ENCODE assay signal across 9 mouse cellular contexts in genomic region chr13:96983251-96984126, GRCm38 (mm10). TPM values are rescaled to one million over a fixed set of nuclear protein-coding genes. Genes with fewer than 3 reads are reported as not detected.
DNase-seq lines count a peak whose midpoint lies in the region; ATAC-seq and TF ChIP-seq lines count a peak whose summit lies in the region.
"Had no signal": no experiment of that assay in that cellular context is flagged by ENCODE, and none has a peak within 500 bp of the region (broad histone marks: within the 10 kb centered on the region; RNA-seq: fewer than 3 reads in every experiment).

No protein-coding gene starts in this region.

- 50% methylated on average over 26 of the region's 26 CpGs for WGBS in heart, embryonic 12.5 days
- WGBS in lung, postnatal 0 days, result 36% methylated on average over 26 of the region's 26 CpGs

- H3K4me2 ChIP-seq in heart, embryonic 12.5 days, result peak overlapping the region; percentile 49
- peak overlapping the region; percentile 42 for H3K4me2 ChIP-seq in lung, postnatal 0 days (replicated peaks; ENCODE audit: low read depth, low read length)
- H3K4me2 ChIP-seq: midbrain, embryonic 12.5 days had no signal

- H3K4me3 ChIP-seq in heart, embryonic 12.5 days, result no peak overlapping the region
- H3K4me3 ChIP-seq in lung, postnatal 0 days (ENCODE audit: low read depth, low read length), result no peak overlapping the region
- H3K4me3 ChIP-seq: midbrain, embryonic 12.5 days had no signal

- no peak for TF ChIP-seq CTCF in lung, postnatal 0 days (IDR thresholded peaks at IDR 0.05)

- no peaks in the 10 kb centered on the region for H3K36me3 ChIP-seq in heart, embryonic 12.5 days
- H3K36me3 ChIP-seq in lung, postnatal 0 days (ENCODE audit: insufficient read depth, low read length), result no peaks in the 10 kb centered on the region
- H3K36me3 ChIP-seq: midbrain, embryonic 12.5 days had no signal

- intact Hi-C loops in left cerebral cortex, postnatal 4 days (cut with DNase I), result no loop called here
- intact Hi-C loops in gastrocnemius, postnatal 14 days (cut with DNase I; ENCODE audit: low total_unique reads), result no loop called here

- H3K27me3 ChIP-seq in heart, embryonic 12.5 days (replicated peaks), result no peaks in the 10 kb centered on the region
- no peaks in the 10 kb centered on the region for H3K27me3 ChIP-seq in lung, postnatal 0 days (replicated peaks; ENCODE audit: insufficient read depth, low read length)
- H3K27me3 ChIP-seq: midbrain, embryonic 12.5 days had no signal

- peaks cover 21% of the 10 kb centered on the region for H3K4me1 ChIP-seq in heart, embryonic 12.5 days (replicated peaks)
- no peaks in the 10 kb centered on the region for H3K4me1 ChIP-seq in lung, postnatal 0 days (ENCODE audit: insufficient read depth, low read depth, low read length)
- H3K4me1 ChIP-seq: midbrain, embryonic 12.5 days had no signal

- TF ChIP-seq EP300 in lung, postnatal 0 days (IDR thresholded peaks at IDR 0.05), result no peak

- DNase-seq in heart, adult 9 months (ENCODE audit: low spot score in 2 of 2), result no peak
- peak; percentile 88 for DNase-seq in Muller cell, postnatal 12 days (ENCODE audit: inconsistent ontology term)
- peak; percentile 73 for DNase-seq in kidney, adult 11 months
- DNase-seq in lung, postnatal 0 days (ENCODE audit: low spot score), result peak; percentile 20
- DNase-seq in left cerebral cortex, postnatal 4 days, result no peak
- DNase-seq in gastrocnemius, postnatal 14 days, result no peak
- DNase-seq in layer of hippocampus, postnatal 10 days (ENCODE audit: low spot score in 2 of 2), result no peak

- H3K27ac ChIP-seq in heart, embryonic 12.5 days (ENCODE audit: poor library complexity, severe bottlenecking), result no peak overlapping the region
- no peak overlapping the region for H3K27ac ChIP-seq in lung, postnatal 0 days (ENCODE audit: low read length)
- H3K27ac ChIP-seq: midbrain, embryonic 12.5 days had no signal

- H3K9me3 ChIP-seq in heart, embryonic 12.5 days (replicated peaks), result no peaks in the 10 kb centered on the region
- no peaks in the 10 kb centered on the region for H3K9me3 ChIP-seq in lung, postnatal 0 days (ENCODE audit: low read length)
- H3K9me3 ChIP-seq: midbrain, embryonic 12.5 days had no signal

- no peak overlapping the region for H3K9ac ChIP-seq in heart, embryonic 12.5 days
- no peak overlapping the region for H3K9ac ChIP-seq in lung, postnatal 0 days (replicated peaks; ENCODE audit: low read depth)
- H3K9ac ChIP-seq: midbrain, embryonic 12.5 days had no signal

- ATAC-seq in heart, embryonic 12.5 days (ENCODE audit: insufficient number of reproducible peaks, low FRiP score), result no peak
- no peak; the same call in 1 of the 2 replicates for ATAC-seq in lung, postnatal 0 days

RNA-seq across cellular contexts. Expression of gene 1700029F12Rik, which starts 50.7 kb away (rescaled TPM):
- not detected in 2 replicates for polyA plus RNA-seq in heart, embryonic 12.5 days (2016; fragmentation: Nextera tagmentation; extraction: Ambion mirVana)
- polyA plus RNA-seq in lung, postnatal 0 days (2015; fragmentation: Nextera tagmentation; extraction: Ambion mirVana), result not detected in 2 replicates
- not detected for total RNA-seq in left cerebral cortex, postnatal 4 days (2021)
- total RNA-seq in gastrocnemius, postnatal 14 days (2021), result not detected
- not detected for total RNA-seq in layer of hippocampus, postnatal 10 days (2021)
- polyA plus RNA-seq: midbrain, embryonic 12.5 days had no signal

RNA-seq across cellular contexts. Expression of gene Gcnt4, which starts 59.0 kb away (rescaled TPM):
- 0.80 and 0.95 TPM in 2 replicates for polyA plus RNA-seq in heart, embryonic 12.5 days (2016; fragmentation: Nextera tagmentation; extraction: Ambion mirVana)
- polyA plus RNA-seq in lung, postnatal 0 days (2015; fragmentation: Nextera tagmentation; extraction: Ambion mirVana), result 0.19 and 0.27 TPM in 2 replicates
- 1 to 10 TPM; 1.6 to 2.1 TPM for total RNA-seq in left cerebral cortex, postnatal 4 days (2021)
- total RNA-seq in gastrocnemius, postnatal 14 days (2021), result under 1 TPM; 0.11 to 0.23 TPM
- total RNA-seq in layer of hippocampus, postnatal 10 days (2021), result 1 to 10 TPM; 1.1 to 1.4 TPM

Comparison
In these comparisons a context has a peak if more than half of its experiments do, and no peak if none do; other contexts are left out.
1. DNase-seq: peak in Muller cell, postnatal 12 days (single experiment), kidney, adult 11 months (single experiment) and lung, postnatal 0 days (single experiment); none in heart, adult 9 months (0 of 2), left cerebral cortex, postnatal 4 days (single experiment), gastrocnemius, postnatal 14 days (single experiment) and layer of hippocampus, postnatal 10 days (0 of 2).